Mouse (Mus musculus) ES-E14 (cell line): ENCODE measurements at regions not wholly inside any gene's neighbourhood (a gene's known extent, or its start where the extent isn't known, plus 50 kb on each side); places are given as distances from the start of the nearest gene placed in this dataset.

Experiments
- DNase-seq: peaks from one replicate; pipeline ENCODE4 v3.0.0-alpha.2; 2013; ENCODE audit warnings: low read depth, low spot score
- H3K27ac ChIP-seq: 2 replicates; pipeline ENCODE4 v1.5.1; 2012; ENCODE audit warnings: low read depth, mild to moderate bottlenecking, low read length, moderate library complexity, mixed read lengths; ENCODE audit not compliant: poor library complexity, insufficient read depth, severe bottlenecking
- H3K36me3 ChIP-seq: 2 replicates; pipeline ENCODE4 v1.6.1; 2012; ENCODE audit warnings: mild to moderate bottlenecking, low read length, moderate library complexity, mixed read lengths; ENCODE audit not compliant: control insufficient read depth, poor library complexity, insufficient read depth, severe bottlenecking
- H3K4me1 ChIP-seq, 2 experiments: fragments of 150-350 bp in 1 of 2; sonication (generic) in 1 of 2; 2 replicates each; pipeline ENCODE4 v1.6.1; 2012; ENCODE audit warnings: low read length in 2 of 2, mild to moderate bottlenecking in 1 of 2, mixed read lengths in 1 of 2; ENCODE audit not compliant: control insufficient read depth in 2 of 2, insufficient read depth in 2 of 2, poor library complexity in 1 of 2
- H3K4me3 ChIP-seq, 2 experiments: fragments of 150-350 bp in 1 of 2; sonication (generic) in 1 of 2; 2 replicates each; pipeline ENCODE4 v1.5.1; 2012; ENCODE audit warnings: low read length in 2 of 2, low read depth in 1 of 2, mild to moderate bottlenecking in 1 of 2, mixed read lengths in 1 of 2; ENCODE audit not compliant: insufficient read depth in 1 of 2, poor library complexity in 1 of 2, severe bottlenecking in 1 of 2
- H3K9ac ChIP-seq: 2 replicates; pipeline ENCODE4 v1.6.1; 2012; ENCODE audit warnings: low read depth, mild to moderate bottlenecking, low read length, mixed read lengths; ENCODE audit not compliant: poor library complexity, insufficient read depth, severe bottlenecking
- H3K9me3 ChIP-seq: fragments of 150-350 bp; sonication (generic); 2 replicates; pipeline ENCODE4 v1.6.1; 2012; ENCODE audit warnings: low read depth, mild to moderate bottlenecking, low read length; ENCODE audit not compliant: control insufficient read depth, insufficient read depth
- CHD2 ChIP-seq: IDR thresholded peaks from 2 replicates; pipeline ENCODE4 v1.6.1; 2014; ENCODE audit warnings: mild to moderate bottlenecking, low read depth, low read length, inconsistent platforms
- HCFC1 ChIP-seq: IDR thresholded peaks from 2 replicates; pipeline ENCODE4 v1.6.1; 2012; ENCODE audit warnings: low read length, inconsistent platforms, borderline replicate concordance; ENCODE audit not compliant: insufficient read depth
- MAFK ChIP-seq: IDR thresholded peaks from 2 replicates; pipeline ENCODE4 v1.6.1; 2014; ENCODE audit warnings: mild to moderate bottlenecking, low read depth, low read length, inconsistent platforms; ENCODE audit not compliant: insufficient read depth
- ZC3H11A ChIP-seq: IDR thresholded peaks from 2 replicates; pipeline ENCODE4 v1.6.1; 2012; ENCODE audit warnings: low read depth, mild to moderate bottlenecking, inconsistent platforms, low read length, borderline replicate concordance
- ZNF384 ChIP-seq: IDR thresholded peaks from 2 replicates; pipeline ENCODE4 v1.6.1; 2012; ENCODE audit warnings: low read depth, low read length, inconsistent platforms
- in situ Hi-C, 2 experiments: fragments of 600-800 bp; cut with MboI; formaldehyde crosslinking; loops; one replicate each; pipeline ENCODE4 v1.15.1; 2025; ENCODE audit warnings: low sequenced_read_pairs in 2 of 2, inconsistent platforms in 1 of 2; ENCODE audit not compliant: unreplicated experiment in 2 of 2

DNA sequence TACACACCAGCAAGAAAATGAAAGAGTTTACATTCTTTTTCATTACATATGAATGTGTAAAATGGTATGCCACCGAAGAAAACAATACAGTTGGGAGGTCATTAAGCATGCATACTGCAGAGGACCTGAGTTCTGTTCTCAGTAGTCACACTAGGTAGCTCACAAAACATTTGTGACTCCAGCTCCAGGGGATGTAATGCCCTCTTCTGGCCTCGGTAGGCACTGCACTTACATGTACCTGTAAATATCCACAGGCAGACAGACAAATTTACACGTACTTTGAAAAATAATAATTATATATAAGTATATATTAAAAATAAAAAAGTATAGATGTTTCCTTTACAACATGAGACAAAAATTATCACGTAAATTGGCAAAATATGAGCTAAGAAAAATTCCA lies 342.3 kb upstream of the Gm28363 start:
- Histone ChIP-seq H3K4me3 (no peak overlapping the region), H3K9ac (no peak overlapping the region), H3K4me1 (no peaks in the 10 kb centered on the region), H3K27ac (no peak overlapping the region), H3K9me3 (no peaks in the 10 kb centered on the region), H3K36me3 (no peaks in the 10 kb centered on the region)
- peak; percentile 80 for TF ChIP-seq ZC3H11A
- TF ChIP-seq ZNF384 = no peak
- no peak for TF ChIP-seq HCFC1
- TF ChIP-seq CHD2 = no peak
- no peak for TF ChIP-seq MAFK
- in situ Hi-C loops = no loop called here
- DNase-seq = peak; percentile 28

- no peak overlapping the region for H3K9ac ChIP-seq
- no peak overlapping the region for H3K4me3 ChIP-seq
- no peak for TF ChIP-seq ZNF384
- TF ChIP-seq HCFC1 = no peak
- TF ChIP-seq MAFK = no peak
- TF ChIP-seq ZC3H11A = no peak
- TF ChIP-seq CHD2 = no peak
- no peak overlapping the region for H3K27ac ChIP-seq
- DNase-seq = no peak
- H3K9me3 ChIP-seq = no peaks in the 10 kb centered on the region
- H3K36me3 ChIP-seq = no peaks in the 10 kb centered on the region
- in situ Hi-C loops = no loop called here
- no peaks in the 10 kb centered on the region for H3K4me1 ChIP-seq
These were observed 340.3 kb upstream of the Gm28363 start for GRCm38 (mm10) chr1:117356418-117357194.

- no peaks in the 10 kb centered on the region for H3K4me1 ChIP-seq
These were observed 332.9 kb upstream of the Gm28363 start for GRCm38 (mm10) chr1:117364066-117364465.

DNA sequence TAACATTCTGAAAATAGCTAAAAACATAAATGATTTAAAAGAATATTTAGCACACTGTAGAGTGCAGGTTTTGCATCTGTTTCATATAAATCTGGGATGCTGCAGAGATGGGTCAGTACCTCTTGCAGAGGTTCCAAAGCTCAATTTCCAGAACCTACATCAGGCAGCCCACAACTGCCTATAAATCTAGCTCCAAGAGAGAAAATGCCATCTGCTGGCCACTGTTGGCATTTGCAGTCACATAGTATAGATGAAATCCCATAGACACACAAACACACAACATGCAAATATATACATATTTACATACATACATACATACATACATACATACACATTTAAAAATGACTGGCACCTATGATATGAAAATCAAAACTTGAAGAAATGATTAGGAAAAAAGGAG lies 284.6 kb upstream of the Gm28363 start:
- Histone ChIP-seq H3K9ac (no peak overlapping the region), H3K4me1 (no peaks in the 10 kb centered on the region), H3K27ac (no peak overlapping the region), H3K36me3 (no peaks in the 10 kb centered on the region), H3K4me3 (no peak overlapping the region), H3K9me3 (no peaks in the 10 kb centered on the region)
- TF ChIP-seq CHD2 = no peak
- TF ChIP-seq MAFK = no peak
- TF ChIP-seq ZC3H11A = no peak
- TF ChIP-seq HCFC1 = no peak
- no peak for TF ChIP-seq ZNF384
- in situ Hi-C loops = no loop called here
- DNase-seq = peak; percentile 15

More at GRCm38 (mm10) chr1:117364066-117364465, 332.9 kb upstream of the Gm28363 start:
- Histone ChIP-seq H3K9ac (no peak overlapping the region), H3K27ac (no peak overlapping the region), H3K36me3 (no peaks in the 10 kb centered on the region), H3K9me3 (no peaks in the 10 kb centered on the region), H3K4me3 (no peak overlapping the region)
- in situ Hi-C loops = no loop called here
- TF ChIP-seq HCFC1 (no peak), ZC3H11A (no peak), MAFK (no peak), ZNF384 (no peak), CHD2 (no peak)
- no peak for DNase-seq
